Mouse (Mus musculus) lung, embryonic 14.5 days (tissue): ENCODE measurements around the gene Noxo1. TPM values are rescaled to one million over a fixed set of nuclear protein-coding genes. Genes with fewer than 3 reads are reported as not detected.

Experiments used
- ATAC-seq: fragments of 200-750 bp; cut with Nextera tagmentation; 2 replicates; pipeline ENCODE4 v1.8.0; 2017; ENCODE audit warnings: mild to moderate bottlenecking, moderate TSS enrichment, moderate library complexity; ENCODE audit not compliant: insufficient read depth
- DNase-seq: peaks from one replicate; pipeline ENCODE4 v3.0.0-alpha.2; 2015
- H3K27ac ChIP-seq: fragments of 300-500 bp; sonication (generic); 2 replicates; pipeline ENCODE4 v1.5.1; 2014; ENCODE audit warnings: low read depth, mild to moderate bottlenecking, moderate library complexity
- H3K27me3 ChIP-seq: fragments of 300-500 bp; sonication (generic); 2 replicates; pipeline ENCODE4 v1.6.1; 2014; ENCODE audit warnings: low read length, control low read depth; ENCODE audit not compliant: insufficient read depth
- H3K36me3 ChIP-seq: fragments of 300-500 bp; sonication (generic); 2 replicates; pipeline ENCODE4 v1.6.1; 2014; ENCODE audit warnings: control low read depth; ENCODE audit not compliant: insufficient read depth
- H3K4me1 ChIP-seq: fragments of 300-500 bp; sonication (generic); 2 replicates; pipeline ENCODE4 v1.6.1; 2014; ENCODE audit warnings: antibody characterized with exemption, control low read depth; ENCODE audit not compliant: insufficient read depth
- H3K4me2 ChIP-seq: fragments of 300-500 bp; sonication (generic); 2 replicates; pipeline ENCODE4 v1.6.1; 2014; ENCODE audit warnings: mild to moderate bottlenecking
- H3K4me3 ChIP-seq: fragments of 300-500 bp; sonication (generic); 2 replicates; pipeline ENCODE4 v1.5.1; 2014; ENCODE audit warnings: low read depth, low read length
- H3K9ac ChIP-seq: fragments of 300-500 bp; sonication (generic); 2 replicates; pipeline ENCODE4 v1.6.1; 2014
- H3K9me3 ChIP-seq: fragments of 300-500 bp; sonication (generic); 2 replicates; pipeline ENCODE4 v1.6.1; 2016; ENCODE audit warnings: low read depth, low read length, control low read depth
- CTCF ChIP-seq: IDR thresholded peaks from 2 replicates; pipeline ENCODE4 v1.5.1; 2016; ENCODE audit warnings: antibody characterized with exemption, low read depth
- WGBS: fragments of 180-500 bp; shearing (Covaris S2); extraction: QIAGEN DNeasy Blood & Tissue Kit; methylation state at CpG from one replicate; pipeline ENCODE4 v1.1.7; 2014; 5-methylcytosine and 5-hydroxymethylcytosine counted together
- polyA plus RNA-seq: library from polyadenylated mRNA; unstranded; fragments of >200 nt; fragmentation: Nextera tagmentation; extraction: Ambion mirVana; gene quantifications from 2 replicates; pipeline ENCODE4 v1.2.1, GENCODE M21; 2014

Noxo1 gene
- 3.5 and 5.0 TPM in 2 replicates for polyA plus RNA-seq

DNA sequence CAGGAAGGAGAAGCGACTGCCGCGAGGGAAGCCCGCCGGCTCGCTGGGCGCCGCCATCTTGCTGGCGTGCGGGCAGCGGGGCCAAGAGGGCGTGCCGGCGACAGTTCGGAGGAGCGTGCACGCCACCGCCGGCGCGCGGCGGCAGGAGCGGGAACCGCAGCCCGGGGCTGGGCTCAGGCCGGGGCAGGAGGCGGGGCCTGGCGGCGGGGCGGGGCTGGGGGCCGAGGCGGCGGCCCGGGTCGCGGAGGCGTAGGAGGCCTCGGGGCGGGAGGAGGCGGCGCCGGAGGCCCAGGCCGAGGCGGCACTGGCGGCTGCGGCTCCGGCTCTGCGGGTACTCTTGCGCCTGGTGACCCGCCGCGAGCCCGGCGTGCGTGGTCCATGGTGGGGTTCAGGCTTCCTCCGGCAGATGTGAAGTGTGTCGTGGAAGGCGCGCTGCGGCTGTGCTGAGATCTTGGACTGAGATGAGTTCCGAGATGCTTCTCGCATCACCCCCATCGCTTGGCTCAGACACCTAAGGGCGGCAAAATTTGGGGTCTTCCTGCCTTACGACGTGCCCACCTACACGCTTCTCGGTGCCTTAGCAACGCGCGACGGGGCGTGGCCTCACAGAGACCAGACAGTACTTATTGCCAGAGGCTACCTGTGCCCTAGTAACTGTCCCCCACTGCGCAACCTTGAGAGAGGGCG, at the start of gene Noxo1, which contains the start of gene Gfer:
Gene Noxo1, plus strand, starts transcription at position 224 of the 687 bp plus-strand sequence.
Gene Gfer, minus strand, starts transcription at position 146 of the 687 bp plus-strand sequence.
- Histone ChIP-seq H3K27ac (peak within 1 kb of the TSS; percentile 89), H3K9ac (peak within 1 kb of the TSS; percentile 82), H3K4me2 (peak within 1 kb of the TSS; percentile 83), H3K4me3 (peak within 1 kb of the TSS; percentile 84), H3K36me3 (peaks cover 38% of the 10 kb centered on the region), H3K4me1 (peaks cover 13% of the 10 kb centered on the region), H3K9me3 (no peaks in the 10 kb centered on the region), H3K27me3 (0 out of 2 replicates have a peak, but pooled peaks cover 2% of the 10 kb centered on the region)
- ATAC-seq (peak; percentile 92), DNase-seq (peak; percentile 93)
- TF ChIP-seq CTCF: no peak
- under 1% methylated on average over 54 of the region's 76 CpGs for WGBS

DNA sequence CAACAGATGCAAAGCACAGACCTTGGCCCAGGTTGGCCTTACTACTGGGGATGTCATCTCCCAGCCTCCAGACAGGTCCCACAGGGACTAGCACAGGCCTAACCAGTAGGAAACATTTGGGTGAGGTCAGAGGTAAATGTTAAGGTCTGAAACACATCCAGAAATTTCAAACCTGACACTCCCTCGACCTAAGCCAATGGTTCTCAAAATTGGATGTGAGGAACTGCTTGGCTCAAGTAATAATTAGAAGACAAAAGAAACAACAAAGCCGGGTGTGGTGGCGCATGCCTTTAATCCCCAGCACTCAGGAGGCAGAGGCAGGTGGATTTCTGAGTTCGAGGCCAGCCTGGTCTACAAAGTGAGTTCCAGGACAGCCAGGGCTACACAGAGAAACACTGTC, 49.7 kb upstream of the Noxo1 start:
- Histone ChIP-seq H3K27ac (no peak overlapping the region; the same call in 1 of the 2 replicates), H3K9ac (no peak overlapping the region), H3K9me3 (no peaks in the 10 kb centered on the region), H3K36me3 (peaks cover 9% of the 10 kb centered on the region; the same call in 1 of the 2 replicates), H3K4me2 (no peak overlapping the region), H3K4me3 (no peak overlapping the region), H3K27me3 (no peaks in the 10 kb centered on the region), H3K4me1 (peaks cover 24% of the 10 kb centered on the region)
- WGBS: 81% methylated on average over 4 of the region's 4 CpGs
- DNase-seq: no peak
- ATAC-seq: no peak
- TF ChIP-seq CTCF: no peak

DNA sequence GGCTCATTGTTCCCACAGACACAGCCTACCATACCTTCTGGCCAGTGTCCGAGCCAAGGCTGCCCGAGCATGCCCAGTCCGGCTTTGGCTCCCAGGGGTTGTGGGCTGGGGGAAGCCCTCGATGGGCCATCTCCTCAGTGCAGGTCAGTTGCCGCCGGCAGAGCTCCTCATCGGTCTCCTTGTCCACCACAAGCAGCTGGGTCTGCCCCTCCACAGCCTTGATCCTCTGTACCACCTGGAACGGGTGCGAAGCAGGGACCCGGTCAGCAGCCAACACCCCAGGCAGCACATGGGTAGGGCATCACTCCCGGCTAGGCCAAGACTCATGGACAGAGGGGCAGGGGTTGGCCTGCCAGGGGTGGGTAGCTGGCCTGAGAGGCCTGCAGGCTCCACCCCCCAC, 48.5 kb upstream of the Noxo1 start:
- Histone ChIP-seq H3K4me3 (peak overlapping the region; percentile 2; the same call in 1 of the 2 replicates), H3K27ac (peak overlapping the region; percentile 54; the same call in 1 of the 2 replicates), H3K27me3 (no peaks in the 10 kb centered on the region), H3K36me3 (peaks cover 8% of the 10 kb centered on the region; the same call in 1 of the 2 replicates), H3K9ac (no peak overlapping the region), H3K4me1 (peaks cover 24% of the 10 kb centered on the region), H3K9me3 (no peaks in the 10 kb centered on the region), H3K4me2 (peak overlapping the region; percentile 25; the same call in 1 of the 2 replicates)
- DNase-seq (no peak), ATAC-seq (no peak)
- WGBS: 68% methylated on average over 11 of the region's 11 CpGs
- TF ChIP-seq CTCF: no peak

DNA sequence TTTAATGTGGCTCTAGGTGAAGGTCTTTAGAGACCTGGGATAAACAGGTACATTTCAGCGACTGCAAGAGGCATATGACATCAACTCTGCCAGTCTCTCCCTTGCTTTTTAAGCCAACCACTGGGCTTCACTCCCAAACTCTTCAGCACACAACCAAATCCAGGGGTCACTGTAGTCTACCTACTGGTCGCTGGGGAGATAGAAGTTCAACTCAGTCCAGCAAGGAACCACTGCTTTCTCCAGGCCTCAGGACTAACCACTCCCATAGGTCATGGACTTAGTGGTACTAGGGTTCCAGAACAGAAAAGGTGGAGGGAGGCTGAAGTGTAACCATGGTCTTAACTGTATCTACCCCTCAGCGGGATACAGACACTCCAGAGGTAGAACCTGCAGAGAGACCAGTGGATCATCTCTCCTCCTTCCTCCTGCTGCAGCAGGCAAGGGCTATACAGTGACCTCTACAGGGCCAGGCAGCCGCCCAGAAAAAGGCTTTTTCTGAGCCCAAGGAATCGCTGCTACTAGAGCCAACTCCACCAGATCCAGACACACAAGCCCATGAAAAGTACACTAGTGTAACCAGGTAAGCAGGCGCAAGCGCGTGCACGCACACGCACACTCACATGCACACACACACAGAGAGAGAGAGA, 47.2 kb upstream of the Noxo1 start:
- WGBS: 68% methylated on average over 10 of the region's 10 CpGs

DNA sequence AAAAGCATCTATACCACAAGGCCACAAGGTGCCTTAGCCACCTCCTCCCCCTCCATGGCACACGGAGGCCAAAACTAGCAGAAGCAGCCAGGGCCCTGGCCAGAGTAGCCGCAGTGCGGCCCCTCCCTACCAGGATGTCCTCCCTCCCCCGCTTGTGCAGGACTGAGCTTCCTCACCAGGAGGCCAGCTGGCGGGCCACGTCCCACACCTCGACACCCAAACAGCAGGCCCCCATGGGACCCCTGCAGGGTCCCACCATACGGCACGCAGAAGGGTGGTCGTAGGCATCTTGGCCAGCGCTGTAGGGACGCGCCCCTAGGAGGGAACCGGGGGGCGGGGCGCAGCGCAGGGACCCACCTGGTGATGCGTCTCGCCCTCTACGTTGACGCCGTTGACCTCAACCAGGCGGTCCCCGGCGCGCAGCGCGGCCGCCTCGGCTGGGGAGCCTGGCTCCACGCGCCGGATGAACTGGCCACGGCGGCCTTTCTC, 46.4 kb upstream of the Noxo1 start:
- TF ChIP-seq CTCF: no peak
- H3K27me3 ChIP-seq: no peaks in the 10 kb centered on the region
- H3K36me3 ChIP-seq: 0 out of 2 replicates have a peak, but pooled peaks cover 2% of the 10 kb centered on the region
- H3K9me3 ChIP-seq: no peaks in the 10 kb centered on the region
- under 1% methylated on average over 35 of the region's 35 CpGs for WGBS
- H3K4me3 ChIP-seq: peak overlapping the region; percentile 74
- peaks cover 13% of the 10 kb centered on the region for H3K4me1 ChIP-seq
- DNase-seq (peak; percentile 67), ATAC-seq (peak; percentile 47)
- H3K9ac ChIP-seq: peak overlapping the region; percentile 84
- H3K27ac ChIP-seq: peak overlapping the region; percentile 50; the same call in 1 of the 2 replicates
- peak overlapping the region; percentile 99 for H3K4me2 ChIP-seq

More for the DNA sequence above, 47.2 kb upstream of the Noxo1 start:
- no peaks in the 10 kb centered on the region for H3K27me3 ChIP-seq
- 0 out of 2 replicates have a peak, but pooled peaks cover 2% of the 10 kb centered on the region for H3K36me3 ChIP-seq
- no peak for TF ChIP-seq CTCF
- peak overlapping the region; percentile 99 for H3K4me2 ChIP-seq
- DNase-seq (no peak), ATAC-seq (no peak)
- H3K4me1 ChIP-seq: peaks cover 21% of the 10 kb centered on the region
- no peaks in the 10 kb centered on the region for H3K9me3 ChIP-seq
- H3K4me3 ChIP-seq: peak overlapping the region; percentile 74
- no peak overlapping the region; the same call in 1 of the 2 replicates for H3K27ac ChIP-seq
- H3K9ac ChIP-seq: no peak overlapping the region; the same call in 1 of the 2 replicates

DNA sequence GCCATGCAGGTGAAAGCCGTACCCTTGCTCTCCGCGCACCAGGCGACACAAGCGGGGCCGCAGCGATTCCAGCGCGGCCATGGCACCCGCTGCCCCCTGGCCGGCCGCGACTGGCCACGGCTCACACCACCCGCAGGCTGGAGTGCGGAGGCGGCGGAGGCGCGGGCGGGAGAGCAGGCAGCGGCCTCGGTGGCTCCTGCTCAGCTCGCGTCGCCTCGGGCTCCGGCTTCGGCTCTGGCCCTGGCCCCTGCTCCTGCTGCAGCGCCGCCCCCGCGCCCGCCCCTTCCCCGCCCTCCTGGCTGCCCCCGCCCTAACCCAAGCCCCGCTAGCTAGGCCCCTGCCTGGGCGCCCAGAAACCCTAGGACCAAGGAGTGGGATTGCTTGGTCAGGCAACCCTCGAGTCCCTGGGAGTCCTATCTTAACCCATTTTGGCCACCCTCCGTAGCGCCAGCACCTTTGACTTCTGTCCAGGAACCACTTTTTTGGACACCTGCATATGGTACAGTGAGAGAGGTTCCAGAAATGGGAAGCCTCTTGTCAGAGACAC, 45.9 kb upstream of the Noxo1 start, which contains the start of gene Slc9a3r2:
Gene Slc9a3r2, minus strand, starts transcription at position 258 of the 547 bp plus-strand sequence.
- H3K4me3 ChIP-seq: peak within 1 kb of the TSS; percentile 74
- H3K9me3 ChIP-seq: no peaks in the 10 kb centered on the region
- DNase-seq (peak; percentile 75), ATAC-seq (peak; percentile 79)
- TF ChIP-seq CTCF: no peak
- peak within 1 kb of the TSS; percentile 99 for H3K4me2 ChIP-seq
- H3K27me3 ChIP-seq: no peaks in the 10 kb centered on the region
- peaks cover 9% of the 10 kb centered on the region; the same call in 1 of the 2 replicates for H3K4me1 ChIP-seq
- peak within 1 kb of the TSS; percentile 50; the same call in 1 of the 2 replicates for H3K27ac ChIP-seq
- H3K36me3 ChIP-seq: 0 out of 2 replicates have a peak, but pooled peaks cover 2% of the 10 kb centered on the region
- H3K9ac ChIP-seq: peak within 1 kb of the TSS; percentile 84
- whole genome bisulfite sequencing: under 1% methylated on average over 41 of the region's 41 CpGs
